Mouse (Mus musculus): ENCODE measurements at regions not wholly inside any gene's neighbourhood (a gene's known extent, or its start where the extent isn't known, plus 50 kb on each side); places are given as distances from the start of the nearest gene placed in this dataset.
A peak's percentile ranks its signal among the peaks of the same experiment; 100 is the strongest.

DNA sequence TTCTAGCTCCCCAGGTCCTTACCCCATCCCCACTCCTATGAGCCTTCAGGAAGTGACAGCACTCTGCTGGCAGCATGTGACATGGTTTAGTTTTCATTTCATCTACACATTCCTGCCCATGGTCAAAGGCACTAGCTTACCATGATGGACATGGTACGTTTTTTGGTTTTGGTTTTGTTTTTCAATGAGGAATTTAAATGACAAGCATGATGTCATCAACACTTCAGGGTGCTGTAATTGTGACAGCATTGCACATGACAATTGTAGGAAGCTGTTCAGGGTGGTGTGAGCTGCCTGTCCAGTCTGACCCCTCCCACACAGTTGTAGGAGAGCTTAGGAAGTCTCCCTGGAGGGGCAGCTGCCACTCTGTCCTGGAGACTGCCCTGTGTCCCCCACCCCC, 61.3 kb upstream of the Bod1 start:
- H3K4me3 ChIP-seq (ENCODE audit: insufficient read depth, low read depth, low read length), result no peak overlapping the region
- 77% methylated on average over 1 of the region's 1 CpGs for WGBS
- H3K4me1 ChIP-seq (ENCODE audit: control insufficient read depth, insufficient read depth, low read length), result peaks cover 41% of the 10 kb centered on the region
- no peak overlapping the region for H3K27ac ChIP-seq (ENCODE audit: insufficient read depth, low read depth, low read length)
- no peak for TF ChIP-seq CTCF (IDR thresholded peaks at IDR 0.05; ENCODE audit: insufficient read depth, low read depth, low read length)
- TF ChIP-seq POLR2A (IDR thresholded peaks at IDR 0.05; ENCODE audit: insufficient read depth, low read depth, low read length), result no peak

DNA sequence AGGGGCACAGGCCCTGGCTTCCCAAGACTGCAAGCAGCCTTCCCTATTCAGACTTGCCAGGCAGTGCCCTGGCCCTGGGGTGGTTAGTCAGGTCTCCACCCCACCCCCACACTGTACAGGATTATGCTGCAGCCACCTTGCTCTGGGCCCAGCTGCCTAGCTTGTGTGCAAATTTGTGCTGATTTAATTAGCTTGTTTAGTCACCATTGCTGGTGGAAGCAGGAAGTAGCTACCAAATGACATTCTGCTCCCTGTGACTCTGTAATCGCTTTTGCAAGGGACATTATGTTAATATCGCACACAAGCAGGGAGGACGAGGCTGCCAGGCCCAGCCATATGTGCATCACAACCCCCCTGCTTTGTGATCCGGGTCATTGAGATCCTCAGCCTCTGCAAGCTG, 62.4 kb upstream of the Bod1 start:
- 21% methylated on average over 4 of the region's 4 CpGs for WGBS
- 0 out of 2 replicates have a peak overlapping the region, but pooled peaks have one; percentile 32 for H3K27ac ChIP-seq (ENCODE audit: insufficient read depth, low read depth, low read length)
- H3K4me1 ChIP-seq (ENCODE audit: control insufficient read depth, insufficient read depth, low read length), result peaks cover 47% of the 10 kb centered on the region
- H3K4me3 ChIP-seq (ENCODE audit: insufficient read depth, low read depth, low read length), result no peak overlapping the region
- TF ChIP-seq CTCF (IDR thresholded peaks at IDR 0.05; ENCODE audit: insufficient read depth, low read depth, low read length) (no peak), POLR2A (IDR thresholded peaks at IDR 0.05; ENCODE audit: insufficient read depth, low read depth, low read length) (no peak)

DNA sequence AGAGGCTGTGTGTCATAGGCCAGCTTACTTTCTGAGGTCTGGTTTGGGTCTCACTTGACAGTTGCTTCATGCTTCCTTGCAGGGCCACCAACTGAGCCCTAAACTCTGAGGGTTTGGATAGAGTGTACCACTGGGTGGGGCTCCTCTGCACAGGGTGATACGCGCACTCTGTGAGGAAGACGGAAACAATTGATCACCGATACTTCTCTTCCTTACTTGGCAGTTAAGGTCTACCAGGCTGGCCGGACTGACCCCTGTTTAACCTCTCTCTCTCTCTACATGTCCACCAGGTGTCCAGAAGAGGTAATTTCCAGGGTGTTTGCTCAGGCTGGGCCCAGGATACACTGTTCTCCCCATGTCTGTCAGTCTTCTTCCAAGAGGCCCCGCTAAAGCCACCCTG, 63.6 kb upstream of the Bod1 start:
- WGBS, result 98% methylated on average over 6 of the region's 6 CpGs
- Histone ChIP-seq H3K4me1 (ENCODE audit: control insufficient read depth, insufficient read depth, low read length) (peaks cover 41% of the 10 kb centered on the region), H3K4me3 (ENCODE audit: insufficient read depth, low read depth, low read length) (no peak overlapping the region), H3K27ac (ENCODE audit: insufficient read depth, low read depth, low read length) (no peak overlapping the region)
- no peak for TF ChIP-seq CTCF (IDR thresholded peaks at IDR 0.05; ENCODE audit: insufficient read depth, low read depth, low read length)
- no peak for TF ChIP-seq POLR2A (IDR thresholded peaks at IDR 0.05; ENCODE audit: insufficient read depth, low read depth, low read length)

DNA sequence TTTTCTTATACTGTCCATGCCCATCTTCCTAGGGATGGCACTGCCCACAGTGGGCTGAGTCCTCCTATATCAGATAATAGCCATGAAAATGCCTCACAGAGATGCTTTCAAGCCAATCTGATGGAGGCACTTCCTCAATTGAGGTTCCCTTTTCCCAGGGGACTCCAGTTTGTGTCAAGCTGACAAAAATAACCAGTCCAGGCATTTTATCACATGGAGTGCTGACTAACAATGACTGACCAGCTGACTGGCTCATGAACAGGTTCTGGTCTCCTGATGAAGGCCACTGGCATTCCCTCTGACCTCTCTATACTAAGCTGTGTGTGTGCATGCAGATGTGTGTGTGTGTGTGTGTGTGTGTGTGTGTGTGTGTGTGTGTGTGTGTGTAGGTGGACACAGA, 64.4 kb upstream of the Bod1 start:
- Histone ChIP-seq H3K4me1 (ENCODE audit: control insufficient read depth, insufficient read depth, low read length) (peaks cover 41% of the 10 kb centered on the region), H3K4me3 (ENCODE audit: insufficient read depth, low read depth, low read length) (no peak overlapping the region), H3K27ac (ENCODE audit: insufficient read depth, low read depth, low read length) (no peak overlapping the region)
- TF ChIP-seq POLR2A (IDR thresholded peaks at IDR 0.05; ENCODE audit: insufficient read depth, low read depth, low read length) (no peak), CTCF (IDR thresholded peaks at IDR 0.05; ENCODE audit: insufficient read depth, low read depth, low read length) (no peak)

DNA sequence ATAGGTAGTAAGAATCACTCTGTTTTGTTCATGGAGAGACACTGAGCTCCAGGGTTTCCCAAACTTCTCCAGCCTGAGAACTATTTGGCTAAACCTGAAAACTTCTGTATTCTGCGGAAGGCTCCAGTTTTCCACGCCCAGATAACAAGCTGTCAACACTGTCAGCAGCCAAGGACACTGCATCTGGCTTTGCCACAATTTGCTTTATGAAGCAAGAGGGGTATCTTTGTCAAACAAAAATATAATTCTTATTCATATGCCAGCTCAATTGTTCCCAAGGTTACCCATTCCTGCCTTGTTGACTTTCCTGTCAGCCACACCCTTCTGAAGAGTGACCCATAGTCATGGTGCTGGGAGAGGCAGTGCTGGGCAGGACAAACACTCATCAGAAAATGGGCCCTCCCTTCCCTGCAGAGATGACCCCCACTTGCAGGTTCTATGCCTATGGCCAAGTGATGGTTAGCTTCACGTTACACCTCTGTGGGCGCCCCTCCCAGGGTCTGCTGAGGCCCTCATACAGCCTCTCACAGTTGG, 64.9 kb upstream of the Bod1 start:
- Histone ChIP-seq H3K4me1 (ENCODE audit: control insufficient read depth, insufficient read depth, low read length) (peaks cover 36% of the 10 kb centered on the region), H3K27ac (ENCODE audit: insufficient read depth, low read depth, low read length) (no peak overlapping the region), H3K4me3 (ENCODE audit: insufficient read depth, low read depth, low read length) (no peak overlapping the region)
- no peak for TF ChIP-seq POLR2A (IDR thresholded peaks at IDR 0.05; ENCODE audit: insufficient read depth, low read depth, low read length)
- TF ChIP-seq CTCF (IDR thresholded peaks at IDR 0.05; ENCODE audit: insufficient read depth, low read depth, low read length), result no peak
- WGBS, result 92% methylated on average over 4 of the region's 4 CpGs

DNA sequence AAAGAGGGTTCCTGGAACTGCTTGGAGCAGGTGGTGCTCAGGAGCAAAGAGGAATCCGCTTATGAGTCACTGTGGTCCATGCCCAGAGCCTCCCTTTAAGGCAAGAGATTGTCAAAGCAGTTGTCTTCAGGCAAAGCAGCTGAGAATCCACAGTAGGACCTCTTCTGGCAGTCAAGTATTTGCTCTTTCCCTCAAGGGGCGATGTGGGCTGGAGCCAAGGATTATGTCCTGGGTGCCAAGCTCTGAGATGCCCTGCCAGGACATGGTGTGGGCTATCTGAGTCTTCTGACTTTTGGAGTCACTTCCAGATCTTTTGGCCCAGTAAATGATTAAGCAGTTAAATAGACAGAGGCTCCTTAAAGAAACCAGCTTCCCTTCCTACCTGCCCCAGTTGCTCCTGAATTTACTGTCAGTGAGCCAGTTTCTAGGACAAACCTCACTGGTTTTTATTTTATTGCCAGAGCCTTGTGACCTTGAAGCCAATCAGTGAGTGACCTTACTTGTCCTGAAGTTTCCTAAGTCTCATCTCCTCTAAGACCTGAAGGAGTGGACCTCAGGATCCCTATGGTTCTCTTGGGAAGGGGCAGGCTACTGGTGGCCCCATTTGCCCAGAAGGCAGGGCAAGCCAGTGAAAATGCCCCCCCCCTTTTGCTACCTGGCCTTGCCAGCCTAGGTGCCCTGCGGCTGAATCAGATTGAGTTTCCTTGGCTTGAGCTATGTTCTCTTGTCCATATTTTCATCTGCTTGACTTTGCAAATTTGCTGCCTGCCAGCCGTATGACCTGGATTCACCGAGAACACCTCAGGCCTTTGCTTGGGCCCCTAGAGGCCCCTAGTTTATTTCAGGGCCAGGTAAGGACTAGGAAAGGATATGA, 66.7 kb upstream of the Bod1 start:
- H3K4me1 ChIP-seq (ENCODE audit: control insufficient read depth, insufficient read depth, low read length), result peaks cover 24% of the 10 kb centered on the region
- no peak overlapping the region for H3K4me3 ChIP-seq (ENCODE audit: insufficient read depth, low read depth, low read length)
- no peak for TF ChIP-seq CTCF (IDR thresholded peaks at IDR 0.05; ENCODE audit: insufficient read depth, low read depth, low read length)
- no peak for TF ChIP-seq POLR2A (IDR thresholded peaks at IDR 0.05; ENCODE audit: insufficient read depth, low read depth, low read length)
- 88% methylated on average over 5 of the region's 5 CpGs for WGBS
- H3K27ac ChIP-seq (ENCODE audit: insufficient read depth, low read depth, low read length), result no peak overlapping the region

DNA sequence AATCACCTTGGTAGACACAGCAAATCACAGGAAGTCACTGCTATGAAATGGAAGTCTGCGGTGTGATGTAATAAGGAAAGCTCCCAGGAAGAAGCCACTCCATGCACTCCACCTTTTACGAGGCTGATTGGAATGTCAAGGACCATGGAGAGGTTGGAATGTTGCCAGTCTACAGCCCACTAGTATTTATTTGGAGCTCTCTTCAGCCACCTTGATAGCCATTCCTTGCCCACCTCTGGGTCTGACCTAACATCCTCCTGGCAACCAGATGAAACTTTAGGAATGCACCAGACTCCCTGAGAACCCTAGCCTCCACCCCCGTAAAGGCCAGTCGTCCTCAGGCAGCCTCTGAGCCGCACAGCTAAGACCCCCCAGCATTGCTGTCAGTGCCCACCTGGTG, 68.7 kb upstream of the Bod1 start:
- H3K4me3 ChIP-seq (ENCODE audit: insufficient read depth, low read depth, low read length), result no peak overlapping the region
- 90% methylated on average over 5 of the region's 5 CpGs for WGBS
- no peak overlapping the region for H3K27ac ChIP-seq (ENCODE audit: insufficient read depth, low read depth, low read length)
- TF ChIP-seq CTCF (IDR thresholded peaks at IDR 0.05; ENCODE audit: insufficient read depth, low read depth, low read length), result no peak
- no peak for TF ChIP-seq POLR2A (IDR thresholded peaks at IDR 0.05; ENCODE audit: insufficient read depth, low read depth, low read length)
- peaks cover 23% of the 10 kb centered on the region for H3K4me1 ChIP-seq (ENCODE audit: control insufficient read depth, insufficient read depth, low read length)

DNA sequence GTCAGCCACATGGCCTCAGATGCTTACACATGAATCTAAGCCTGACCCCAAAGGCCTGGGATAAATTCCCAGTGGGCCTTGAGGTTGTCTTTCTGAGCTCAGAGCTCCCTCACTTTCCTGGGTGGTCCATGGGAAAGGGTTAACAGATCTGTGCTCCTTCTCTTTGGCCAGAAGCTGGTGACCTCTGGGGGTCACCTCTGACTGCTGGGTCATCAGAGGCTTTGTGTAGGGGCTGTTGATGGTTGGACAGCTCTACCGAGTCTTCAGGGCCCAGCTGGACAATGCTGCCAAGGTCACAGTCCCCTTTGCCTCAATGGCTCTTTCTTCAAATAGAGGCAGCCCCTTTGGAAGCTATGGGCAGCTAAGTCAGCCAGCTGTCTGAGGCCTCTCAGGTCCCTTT, 70.5 kb upstream of the Bod1 start:
- WGBS, result 66% methylated on average over 1 of the region's 1 CpGs
- Histone ChIP-seq H3K27ac (ENCODE audit: insufficient read depth, low read depth, low read length) (no peak overlapping the region), H3K4me1 (ENCODE audit: control insufficient read depth, insufficient read depth, low read length) (peaks cover 25% of the 10 kb centered on the region), H3K4me3 (ENCODE audit: insufficient read depth, low read depth, low read length) (no peak overlapping the region)
- TF ChIP-seq CTCF (IDR thresholded peaks at IDR 0.05; ENCODE audit: insufficient read depth, low read depth, low read length) (no peak), POLR2A (IDR thresholded peaks at IDR 0.05; ENCODE audit: insufficient read depth, low read depth, low read length) (no peak)

DNA sequence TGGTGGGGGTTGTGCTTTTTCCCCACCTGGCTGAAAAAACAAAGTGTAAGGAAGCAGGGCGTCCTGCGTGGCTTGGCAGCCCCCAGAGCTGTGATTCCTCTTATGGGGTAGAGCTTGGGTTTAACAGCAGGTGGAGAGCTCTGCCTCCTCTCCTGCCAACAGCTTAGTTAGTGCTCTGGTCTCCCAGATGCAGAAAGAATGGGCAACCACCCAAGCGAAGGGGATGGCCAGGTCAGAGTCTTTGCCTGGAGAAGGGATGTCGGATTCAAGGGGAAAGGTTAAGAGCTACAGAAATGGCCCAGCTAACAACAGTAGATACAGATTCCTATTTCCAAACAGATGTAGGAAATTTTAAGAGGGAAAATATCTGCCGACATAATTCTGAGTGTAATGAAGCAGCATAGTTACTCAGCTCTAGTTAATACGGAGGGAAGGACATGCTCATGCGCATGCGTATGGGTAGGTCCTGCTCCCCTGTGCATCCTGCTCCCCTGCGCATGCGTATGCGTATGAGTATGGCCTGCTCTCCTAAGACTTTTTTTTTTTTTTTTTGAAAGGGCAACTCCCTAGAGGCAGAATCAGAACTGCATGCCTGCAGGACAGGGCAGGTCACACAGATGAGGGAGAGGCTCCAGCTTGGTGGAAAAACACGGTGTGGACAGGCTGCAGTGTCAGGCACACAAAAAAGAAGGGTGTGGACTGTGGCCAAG, 72.5 kb upstream of the Bod1 start:
- Histone ChIP-seq H3K4me3 (ENCODE audit: insufficient read depth, low read depth, low read length) (no peak overlapping the region), H3K4me1 (ENCODE audit: control insufficient read depth, insufficient read depth, low read length) (peaks cover 23% of the 10 kb centered on the region), H3K27ac (ENCODE audit: insufficient read depth, low read depth, low read length) (no peak overlapping the region)
- TF ChIP-seq POLR2A (IDR thresholded peaks at IDR 0.05; ENCODE audit: insufficient read depth, low read depth, low read length) (no peak), CTCF (IDR thresholded peaks at IDR 0.05; ENCODE audit: insufficient read depth, low read depth, low read length) (no peak)
- 77% methylated on average over 12 of the region's 12 CpGs for WGBS

Measured in olfactory bulb, adult 2 months (tissue).